ENCODE assay signal across 20 mouse cellular contexts in genomic region chr2:53359026-53359425, GRCm38 (mm10).
"Had no signal": no experiment of that assay in that cellular context is flagged by ENCODE, and none has a peak within 500 bp of the region (broad histone marks: within the 10 kb centered on the region; RNA-seq: fewer than 3 reads in every experiment).

No protein-coding gene starts in this region.

- H3K4me2 ChIP-seq: liver, embryonic 12.5 days; liver, embryonic 15.5 days; midbrain, embryonic 11.5 days; neural tube, embryonic 12.5 days; neural tube, embryonic 15.5 days had no signal

- H3K4me1 ChIP-seq: liver, embryonic 12.5 days; liver, embryonic 15.5 days; neural tube, embryonic 12.5 days; neural tube, embryonic 15.5 days had no signal

- H3K9ac ChIP-seq: liver, embryonic 12.5 days; liver, embryonic 15.5 days; neural tube, embryonic 12.5 days; neural tube, embryonic 15.5 days had no signal

- H3K4me3 ChIP-seq: layer of hippocampus, adult 2 months; liver, embryonic 12.5 days; liver, embryonic 15.5 days; neural tube, embryonic 12.5 days; neural tube, embryonic 15.5 days had no signal

- DNase-seq: kidney, adult 2 months; kidney, postnatal 25 days; layer of hippocampus, adult 9-11 months; liver; lung, adult 2 months; lung, postnatal 14 days; lung, postnatal 4 days; right cerebral cortex, adult 18-20 months; right cerebral cortex, postnatal 14 days; right cerebral cortex, postnatal 4 days; thymus, postnatal 36 days had no signal

- H3K27me3 ChIP-seq: liver, embryonic 12.5 days; liver, embryonic 15.5 days; neural tube, embryonic 12.5 days; neural tube, embryonic 15.5 days had no signal

- H3K36me3 ChIP-seq: liver, embryonic 12.5 days; liver, embryonic 15.5 days; neural tube, embryonic 12.5 days; neural tube, embryonic 15.5 days had no signal

- H3K9me3 ChIP-seq: liver, embryonic 12.5 days; liver, embryonic 15.5 days; neural tube, embryonic 12.5 days; neural tube, embryonic 15.5 days had no signal

- H3K27ac ChIP-seq: kidney, postnatal 0 days; layer of hippocampus, adult 2 months; liver, embryonic 12.5 days; liver, embryonic 15.5 days; neural tube, embryonic 12.5 days; neural tube, embryonic 15.5 days; stomach, postnatal 0 days had no signal

- ATAC-seq: intestine, postnatal 0 days; liver, embryonic 12.5 days had no signal
